Mouse (Mus musculus) liver, adult (tissue): Measurements from ENCODE around the gene Plekhn1.

ENCODE experiments used
- GATA4 ChIP-seq: IDR thresholded peaks from 2 replicates; pipeline ENCODE4 v1.6.1; 2014; ENCODE audit warnings: mild to moderate bottlenecking, low read length; ENCODE audit not compliant: insufficient replicate concordance

Gene Plekhn1

DNA sequence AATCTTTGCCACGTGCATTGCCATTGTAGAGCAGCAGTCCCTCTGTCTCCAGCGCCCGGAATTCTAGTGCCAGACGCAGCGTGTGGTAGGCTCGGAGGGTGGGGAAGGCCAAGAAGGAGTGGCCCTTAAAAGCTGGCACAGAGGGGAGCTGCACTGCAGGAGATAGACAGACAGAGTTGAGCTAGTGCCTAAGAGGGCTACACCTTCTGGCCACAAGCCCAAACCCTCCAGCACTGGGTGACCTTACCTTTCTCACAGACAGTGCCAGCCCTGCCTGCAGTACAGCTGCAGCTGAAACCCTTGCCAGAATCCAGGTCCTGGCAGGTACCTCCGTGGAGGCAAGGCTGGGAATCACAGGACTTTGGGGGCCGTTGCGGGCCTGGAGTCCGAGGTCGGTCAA lies 62.8 kb downstream of the Plekhn1 start:
- no peak for TF ChIP-seq GATA4
